Mouse (Mus musculus): Measurements from ENCODE around the gene P3h1.

Gene P3h1

DNA sequence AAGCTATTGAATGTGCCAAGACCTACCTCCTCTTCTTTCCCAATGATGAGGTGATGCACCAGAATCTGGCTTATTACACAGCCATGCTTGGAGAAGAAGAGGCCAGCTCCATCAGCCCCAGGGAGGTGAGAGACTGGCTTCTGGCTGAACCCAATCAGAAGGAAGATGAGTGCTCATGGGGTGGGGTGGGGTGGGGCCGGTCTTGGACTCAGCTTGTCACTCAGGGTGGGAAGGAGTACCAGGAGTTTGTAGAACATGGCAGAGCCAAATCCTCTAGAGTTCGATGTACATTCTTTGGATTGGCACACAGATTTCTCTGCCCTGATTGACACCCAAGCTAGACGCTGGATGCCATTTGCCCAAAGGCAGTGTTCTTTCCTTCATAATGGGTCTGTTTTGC is 5.9 kb downstream of the P3h1 start:
- DNase-seq (ENCODE audit: low spot score in 2 of 2), result no peak

DNA sequence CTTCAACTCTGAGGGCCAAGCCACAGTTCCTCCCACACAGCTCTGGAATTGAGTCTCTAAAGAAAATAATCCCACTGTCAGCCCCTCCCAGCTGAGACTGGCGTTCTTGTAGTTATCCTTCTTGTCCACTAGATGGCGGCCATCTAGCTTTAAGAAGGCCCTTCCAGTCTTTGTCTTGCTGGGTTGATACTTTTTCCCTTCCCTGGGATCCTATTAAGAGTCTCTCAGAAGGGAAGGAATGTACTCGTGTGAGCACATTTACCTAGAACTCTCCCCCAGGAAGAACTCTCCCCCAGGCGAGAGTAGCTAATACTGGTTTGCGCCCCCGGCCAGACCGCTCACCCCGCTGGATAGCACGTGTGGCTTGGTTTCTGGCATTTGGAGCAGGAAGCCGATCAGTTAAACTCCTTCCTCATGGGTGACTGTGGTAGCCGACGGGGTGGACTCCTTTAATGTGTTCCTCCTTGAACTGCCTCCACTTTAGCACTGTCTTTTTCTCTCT is 6.5 kb downstream of the P3h1 start:
- peak in 1 of 2 experiments; percentile 72 for DNase-seq (ENCODE audit: low spot score in 2 of 2)

- DNase-seq (ENCODE audit: low spot score in 2 of 2), result peak; percentile 71 to 74
Observed at GRCm38 (mm10) chr4:119241664-119242063, 8.9 kb downstream of the P3h1 start.

DNA sequence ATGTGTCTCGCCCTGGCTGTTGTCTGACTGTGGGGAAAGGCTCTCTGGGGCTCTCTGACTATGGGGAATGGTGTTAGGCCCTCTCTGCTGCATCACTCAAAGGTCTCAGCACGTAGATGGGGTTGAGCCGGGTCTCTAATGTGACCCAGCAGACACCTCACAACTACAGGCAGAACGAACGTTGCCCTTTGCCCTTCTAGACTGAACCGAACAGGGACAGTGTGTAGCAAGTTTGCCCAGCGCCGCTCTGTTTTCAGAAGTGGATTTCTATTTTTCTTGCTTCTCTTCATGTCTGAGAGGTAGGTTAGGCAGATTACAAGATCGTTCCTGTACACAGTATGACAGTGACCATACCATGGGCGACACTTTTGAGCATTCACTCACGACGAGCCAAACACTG is 9.9 kb downstream of the P3h1 start:
- DNase-seq (ENCODE audit: low spot score in 2 of 2), result no peak

DNA sequence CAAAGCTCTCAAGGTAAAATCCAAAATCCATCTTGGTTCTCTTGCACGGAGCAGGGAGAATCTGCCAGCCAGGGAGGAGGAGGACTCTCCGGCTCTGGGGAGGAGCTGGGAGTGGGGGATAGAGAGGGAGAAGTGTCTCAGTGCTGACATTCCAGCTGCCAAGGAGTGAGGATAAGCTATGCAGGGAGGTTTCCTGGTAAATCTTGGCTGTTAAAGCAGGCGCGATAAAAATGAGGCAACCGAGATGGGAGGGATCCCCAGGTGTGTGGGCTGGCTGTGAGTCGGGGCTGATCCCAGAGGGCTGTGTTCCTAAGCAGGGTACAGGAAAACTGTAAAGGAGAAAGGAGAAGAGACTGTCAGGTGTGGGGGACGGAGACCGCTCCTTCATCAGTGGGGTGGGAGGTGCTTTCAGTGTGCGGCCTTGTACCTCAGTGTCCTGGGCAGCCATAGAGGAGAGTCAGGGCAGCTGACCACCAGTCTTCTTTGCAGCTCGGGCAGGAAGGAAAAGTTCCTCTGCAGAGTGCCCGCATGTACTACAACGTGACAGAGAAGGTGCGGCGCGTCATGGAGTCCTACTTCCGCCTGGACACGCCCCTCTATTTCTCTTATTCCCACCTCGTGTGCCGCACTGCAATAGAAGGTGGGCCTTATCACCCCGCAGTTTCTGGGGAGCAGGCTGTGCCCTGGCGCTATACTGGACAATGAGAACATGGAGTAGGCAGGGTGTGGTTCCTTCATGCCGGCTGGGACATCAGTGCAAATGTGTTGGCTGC is 11.9 kb downstream of the P3h1 start:
- DNase-seq (ENCODE audit: low spot score in 2 of 2), result peak; percentile 46 to 62

DNA sequence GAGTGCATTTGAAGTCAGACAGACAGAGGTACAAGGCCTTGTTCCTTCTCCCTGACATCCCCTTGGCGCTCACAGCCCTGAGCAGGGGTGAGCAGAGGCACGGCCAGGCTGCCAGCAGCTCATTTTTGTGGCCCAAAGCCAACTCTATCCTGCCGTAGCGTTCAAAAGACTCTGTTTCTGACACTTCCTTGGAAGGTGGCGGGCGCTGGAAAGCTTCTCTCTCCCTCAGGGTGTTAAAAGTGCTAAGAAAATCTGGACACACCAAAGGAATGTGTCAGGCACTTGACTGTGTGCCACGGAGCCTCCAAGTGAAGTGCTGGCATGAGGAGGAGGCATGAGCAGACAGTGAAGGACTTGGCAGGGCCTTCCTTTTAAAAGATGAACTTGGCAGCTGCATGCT is 12.8 kb downstream of the P3h1 start:
- DNase-seq (ENCODE audit: low spot score in 2 of 2), result peak; percentile 72 to 79

DNA sequence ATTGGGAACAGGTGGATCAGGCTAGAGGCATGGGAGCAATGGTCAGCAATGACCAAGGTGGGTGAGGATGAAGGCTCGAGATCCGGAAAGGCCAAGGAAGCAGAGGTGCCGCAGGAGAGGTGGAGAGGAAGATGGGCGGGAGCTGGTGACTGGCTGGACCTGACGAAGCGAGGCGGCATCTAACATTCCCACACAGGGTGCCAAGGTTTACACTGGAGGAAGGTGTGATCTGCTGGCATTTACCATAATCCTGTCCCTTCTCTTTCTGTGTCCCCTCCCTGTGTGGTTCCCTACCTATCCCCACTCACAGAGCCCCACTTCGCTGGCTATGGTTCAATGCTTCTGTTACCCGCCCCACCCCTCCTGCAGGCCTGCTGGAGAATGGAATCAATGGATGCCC is 13.2 kb downstream of the P3h1 start:
- no peak for DNase-seq (ENCODE audit: low spot score in 2 of 2)

GRCm38 (mm10) chr4:119246688-119247225 is 14.0 kb downstream of the P3h1 start:
- no peak for DNase-seq (ENCODE audit: low spot score in 2 of 2)

DNA sequence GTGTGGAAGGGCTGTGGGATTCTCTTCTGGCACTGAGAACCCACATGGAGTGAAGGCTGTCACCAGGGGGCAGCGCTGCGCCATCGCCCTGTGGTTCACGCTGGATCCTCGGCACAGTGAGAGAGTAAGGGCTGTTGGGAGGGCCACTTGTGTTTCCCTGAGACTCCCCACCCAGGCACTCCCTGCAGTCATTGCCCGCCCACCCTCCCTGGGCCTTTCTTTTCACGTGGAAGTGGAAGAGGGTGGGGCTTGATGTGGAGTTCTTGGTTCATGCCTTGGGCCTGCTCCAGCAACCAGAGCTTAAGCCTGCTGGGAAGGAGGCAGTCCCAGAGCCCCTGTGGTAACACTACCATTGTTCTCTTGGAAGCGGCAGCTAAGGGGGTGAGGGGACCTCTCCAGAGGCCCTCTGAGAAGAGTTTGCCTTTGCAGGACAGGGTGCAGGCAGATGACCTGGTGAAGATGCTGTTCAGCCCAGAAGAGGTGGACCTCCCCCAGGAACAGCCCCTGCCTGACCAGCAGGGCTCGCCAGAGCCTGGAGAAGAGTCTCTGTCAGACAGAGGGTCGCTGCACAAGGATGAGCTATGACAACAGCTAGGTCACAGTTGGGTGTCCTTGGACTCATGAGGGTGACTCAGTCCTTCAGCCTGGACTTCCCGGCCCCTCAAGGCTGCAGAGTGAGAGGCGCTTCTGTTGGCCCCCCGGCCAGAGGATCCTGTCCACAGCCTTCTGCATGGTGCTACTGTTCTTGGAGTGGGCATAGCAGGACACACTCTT is 14.9 kb downstream of the P3h1 start:
- DNase-seq (ENCODE audit: low spot score in 2 of 2), result peak; percentile 66 to 76

GRCm38 (mm10) chr4:119248407-119248965 is 15.8 kb downstream of the P3h1 start:
- no peak for DNase-seq (ENCODE audit: low spot score in 2 of 2)

DNA sequence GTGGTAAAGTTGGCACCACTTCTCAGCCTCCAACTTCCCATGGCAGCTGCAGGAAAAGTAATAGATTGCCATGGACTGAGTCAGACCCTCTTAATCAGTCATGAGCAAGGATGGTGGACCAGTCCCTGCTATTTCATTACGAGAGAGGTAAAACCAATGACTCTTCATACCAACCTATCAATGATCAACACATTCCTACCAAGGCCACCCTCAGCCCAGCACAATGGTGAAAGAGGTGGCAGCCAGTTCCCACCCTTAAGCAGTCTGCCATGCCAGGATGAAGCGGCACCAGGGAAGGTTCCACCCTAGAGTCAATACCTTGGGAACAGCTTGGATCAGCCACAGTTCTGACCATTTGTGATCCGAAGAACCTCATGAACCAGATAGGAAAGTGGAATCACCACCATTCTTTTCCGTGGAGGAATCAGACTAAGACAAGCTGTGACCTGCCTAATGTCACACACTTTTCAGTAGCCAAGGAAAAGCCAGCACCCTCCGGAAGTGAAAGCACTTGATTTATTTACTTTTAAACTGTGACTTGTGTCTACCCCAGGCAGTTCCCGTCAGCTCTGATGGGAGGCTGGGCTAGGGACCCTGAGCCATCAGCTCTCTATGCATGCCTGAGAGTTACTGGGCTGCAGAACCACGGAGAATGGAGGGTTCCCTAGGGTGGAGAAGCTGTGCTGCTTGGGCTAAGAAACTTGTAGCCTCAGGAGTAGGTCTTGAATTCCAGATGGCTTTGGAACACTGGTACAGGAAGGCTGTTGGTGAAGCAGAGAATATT is 19.5 kb downstream of the P3h1 start:
- DNase-seq (ENCODE audit: low spot score in 2 of 2), result no peak

DNA sequence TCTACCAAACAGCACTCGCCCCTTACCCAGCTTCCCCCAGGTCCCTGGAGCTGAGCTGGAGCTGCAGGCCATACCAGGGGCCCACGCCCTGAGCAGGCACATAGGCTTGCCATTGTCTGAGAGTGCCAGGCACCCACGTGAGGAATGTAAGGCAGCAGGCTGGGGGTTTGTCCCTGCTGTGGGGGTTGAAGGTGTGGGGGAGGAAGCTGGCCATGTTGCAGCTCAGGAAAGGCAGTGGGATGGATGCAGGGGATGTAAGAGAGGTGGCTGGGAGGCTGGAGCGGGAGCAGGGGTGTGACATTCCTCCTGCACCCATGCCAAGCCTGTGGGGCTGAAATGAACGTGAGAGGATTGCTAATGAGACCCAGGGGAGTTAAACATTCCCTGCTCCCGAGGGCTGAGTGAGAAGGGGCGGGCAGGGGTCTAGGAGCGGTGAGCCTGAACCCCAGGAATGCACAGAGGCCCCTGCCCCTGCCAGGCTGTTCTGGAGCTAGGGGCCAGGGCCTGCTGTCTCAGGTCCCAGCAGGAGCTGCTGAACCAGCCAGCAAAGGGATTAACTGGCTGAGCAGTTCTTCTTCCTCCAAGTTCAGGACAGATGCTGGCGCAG is 21.4 kb downstream of the P3h1 start:
- peak in 1 of 2 experiments; percentile 53 for DNase-seq (ENCODE audit: low spot score in 2 of 2)

DNA sequence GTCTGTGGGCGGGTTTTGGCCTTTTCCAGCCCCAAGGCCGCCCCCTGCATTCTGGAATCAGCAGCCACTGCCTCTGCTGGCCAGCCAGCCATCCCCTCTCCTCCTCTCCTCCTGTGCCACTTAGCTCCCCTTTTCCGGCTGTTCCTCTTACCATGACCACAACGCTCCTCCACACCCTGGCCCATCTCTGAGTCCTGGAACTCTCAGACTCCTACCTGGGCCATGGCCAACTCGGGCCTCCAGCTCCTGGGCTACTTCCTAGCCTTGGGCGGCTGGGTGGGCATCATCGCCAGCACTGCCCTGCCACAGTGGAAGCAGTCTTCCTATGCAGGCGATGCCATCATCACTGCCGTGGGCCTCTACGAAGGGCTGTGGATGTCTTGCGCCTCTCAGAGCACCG is 22.6 kb downstream of the P3h1 start, which contains the start of gene Cldn19:
Cldn19 (plus strand) TSS at position 64 of the 400 bp plus-strand sequence.
- DNase-seq (ENCODE audit: low spot score in 2 of 2), result no peak

DNA sequence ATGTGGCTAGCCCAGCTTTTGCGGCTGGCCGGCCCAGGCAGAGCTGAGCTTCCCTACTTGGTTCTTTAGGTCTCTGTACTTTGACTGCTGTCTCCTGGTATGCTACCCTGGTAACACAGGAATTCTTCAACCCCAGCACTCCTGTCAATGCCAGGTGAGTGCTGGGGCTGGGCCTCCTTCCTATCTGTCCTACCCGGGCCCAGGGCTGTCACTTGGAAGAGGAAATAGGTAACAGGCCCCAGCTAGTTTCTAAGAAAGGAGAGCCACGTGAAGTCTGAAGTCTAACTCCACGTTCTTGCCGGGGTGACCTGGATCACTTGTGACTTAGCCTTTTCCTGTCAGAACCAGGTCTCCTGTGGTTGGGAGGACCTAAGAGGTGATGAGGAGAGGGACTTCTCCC is 24.4 kb downstream of the P3h1 start:
- no peak for DNase-seq (ENCODE audit: low spot score in 2 of 2)

DNA sequence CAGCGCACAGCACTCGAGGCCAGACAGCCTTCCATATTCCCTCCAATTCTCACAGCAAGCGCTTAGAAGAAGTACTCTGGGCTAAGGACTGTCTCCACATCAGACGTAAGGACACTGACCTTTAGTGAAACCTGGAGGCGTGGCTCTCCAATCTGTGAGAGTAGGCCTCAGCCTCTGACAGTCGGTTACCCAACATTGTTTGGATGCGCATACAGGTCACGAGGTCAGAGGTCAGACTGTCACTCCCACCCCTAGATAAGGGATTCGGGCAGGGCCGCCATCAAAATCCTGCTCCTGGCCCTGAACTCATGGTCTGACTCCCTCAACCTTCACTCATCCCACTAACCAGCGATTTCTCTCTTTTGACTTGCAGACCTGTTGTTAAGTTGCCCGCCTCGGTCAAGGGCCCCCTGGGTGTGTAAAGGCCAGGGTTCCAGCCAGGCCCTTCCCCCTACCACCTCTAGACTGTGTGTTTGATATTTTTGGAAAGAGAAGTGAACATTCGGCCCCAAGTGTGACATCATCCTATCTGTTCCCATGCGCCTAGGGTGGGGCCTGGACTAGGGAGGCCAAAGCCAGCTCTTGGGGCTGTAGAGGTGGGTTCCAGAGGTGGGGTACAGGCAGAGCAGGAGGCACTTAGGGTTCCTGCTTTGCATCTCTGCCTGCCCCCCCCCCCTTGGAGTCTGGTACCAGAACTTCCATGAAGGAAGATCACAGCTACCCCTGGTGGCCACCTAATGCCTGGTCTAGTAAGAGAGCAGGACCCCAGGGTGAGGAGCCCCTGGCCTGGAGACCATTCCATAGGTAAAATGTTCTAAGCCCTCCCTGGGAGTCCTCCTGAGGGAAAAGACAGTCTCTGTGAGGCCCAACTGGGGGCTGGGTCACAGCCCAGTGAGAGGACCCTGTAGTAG is 26.9 kb downstream of the P3h1 start:
- DNase-seq (ENCODE audit: low spot score in 2 of 2), result no peak

DNA sequence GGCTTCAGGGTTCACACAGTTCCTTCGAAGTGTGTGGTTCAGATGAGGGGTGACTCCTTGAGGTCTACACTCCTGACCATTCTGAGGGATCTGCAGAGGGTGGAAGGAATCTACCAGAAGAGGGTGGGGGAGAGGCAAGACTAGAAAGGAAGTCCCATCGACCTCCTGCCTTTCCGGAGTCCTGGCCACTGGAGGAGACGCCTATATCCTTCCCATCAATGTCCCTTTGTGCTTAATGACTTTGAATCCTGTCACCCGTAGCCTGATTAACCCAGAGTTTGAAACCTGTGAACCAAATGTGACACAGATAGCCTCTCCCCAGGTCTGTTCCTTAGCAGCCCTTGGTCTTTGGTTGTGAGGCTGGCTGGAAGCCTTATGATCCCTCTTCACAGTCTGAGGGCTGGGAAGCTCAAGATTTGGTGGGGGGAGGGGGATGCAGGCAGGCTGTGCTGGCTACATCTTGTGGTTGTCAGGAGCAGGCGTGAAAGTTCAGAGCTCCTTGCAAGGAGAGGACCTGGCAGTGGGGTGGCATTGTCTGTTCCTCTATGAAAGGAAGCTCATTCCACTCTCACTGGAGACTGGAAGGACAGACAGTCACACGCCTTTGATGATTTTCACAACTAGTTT is 28.5 kb downstream of the P3h1 start:
- no peak for DNase-seq (ENCODE audit: low spot score in 2 of 2)

GRCm38 (mm10) chr4:119262483-119262882 is 29.8 kb downstream of the P3h1 start:
- no peak for DNase-seq (ENCODE audit: low spot score in 2 of 2)

- DNase-seq (ENCODE audit: low spot score in 2 of 2), result no peak
Observed at GRCm38 (mm10) chr4:119263459-119263858, 30.7 kb downstream of the P3h1 start.

DNA sequence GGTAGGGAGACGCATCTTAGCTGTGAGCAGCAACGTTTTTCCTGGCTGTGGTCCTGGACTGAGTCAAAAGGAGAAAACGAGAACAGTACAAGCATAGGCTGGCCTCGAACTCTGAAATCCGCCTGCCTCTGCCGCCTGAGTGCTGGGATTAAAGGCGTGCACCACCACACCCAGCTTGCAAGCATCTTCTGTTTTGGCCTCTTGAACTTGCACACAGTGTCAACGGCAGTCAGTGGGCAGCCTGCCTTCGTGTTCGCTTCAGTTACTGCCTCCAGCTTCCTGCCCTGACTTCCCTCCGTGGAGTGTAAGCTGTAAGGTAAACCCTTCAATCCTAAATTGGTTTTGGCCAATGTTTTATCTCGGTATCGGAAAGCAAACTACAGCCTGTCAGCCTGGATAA is 33.9 kb downstream of the P3h1 start:
- no peak for DNase-seq (ENCODE audit: low spot score in 2 of 2)

DNA sequence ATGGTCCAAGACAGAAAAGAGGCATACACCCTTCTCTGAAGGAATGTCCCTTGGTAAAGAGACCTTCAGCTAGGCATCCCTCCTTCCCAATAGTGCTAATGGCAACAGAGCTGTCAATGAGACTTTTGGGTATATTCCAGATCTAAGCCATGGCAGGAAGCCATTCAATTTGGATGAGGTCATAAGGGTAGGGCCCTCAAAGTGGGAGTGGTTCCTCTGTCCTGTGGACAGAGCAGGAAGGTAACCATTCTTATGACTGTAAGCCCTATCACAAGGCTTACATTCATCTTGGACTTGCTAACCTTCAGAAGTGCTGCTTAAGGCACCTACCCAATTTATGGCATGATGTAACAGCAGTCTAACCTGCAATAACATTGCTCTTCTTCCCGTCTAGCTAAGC is 41.9 kb downstream of the P3h1 start:
- no peak for DNase-seq (ENCODE audit: low spot score in 2 of 2)
